Mouse (Mus musculus): ENCODE measurements around the gene Pttg1ip.
A peak's percentile ranks its signal among the peaks of the same experiment; 100 is the strongest.

Pttg1ip gene

DNA sequence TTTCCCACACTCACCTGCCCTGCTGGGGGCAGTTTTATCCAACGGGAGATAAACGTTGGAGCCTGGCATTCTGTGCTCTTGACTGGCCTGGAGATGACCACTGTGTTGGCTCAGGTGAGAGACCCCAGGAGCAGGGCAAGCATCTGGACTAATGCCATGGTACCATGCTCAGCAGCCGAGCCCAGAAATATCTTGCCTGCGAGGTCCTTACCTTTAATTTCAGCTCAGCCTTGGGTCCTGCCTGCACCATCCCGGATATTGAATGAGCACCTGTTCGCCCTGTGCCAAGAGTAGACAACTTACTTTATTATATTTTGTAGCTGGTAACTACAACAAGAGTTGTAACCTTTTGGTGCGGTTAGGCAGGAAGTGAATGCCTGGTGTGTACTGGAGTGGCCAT lies 25.3 kb downstream of the Pttg1ip start:
- no peak for DNase-seq (ENCODE audit: low spot score in 2 of 2)

DNA sequence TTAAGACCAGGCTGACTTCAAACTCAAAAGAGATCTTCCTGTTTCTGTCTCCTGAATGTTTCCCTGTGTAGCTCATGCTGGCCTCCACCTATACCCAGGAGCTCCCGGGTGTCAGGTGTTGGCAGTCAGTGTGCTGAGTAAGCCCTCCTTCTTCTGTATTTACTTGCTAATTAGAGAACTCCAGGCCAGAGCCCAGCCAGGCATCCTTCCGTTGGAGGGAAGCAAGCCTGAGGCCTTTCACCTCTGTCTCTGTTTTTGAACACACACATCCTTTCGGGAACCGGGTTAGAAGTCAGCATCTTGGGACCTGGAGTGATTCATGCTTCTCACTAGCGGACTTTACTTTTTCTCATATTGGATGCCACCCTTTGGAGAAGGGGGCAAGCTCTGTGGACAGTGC lies 25.9 kb downstream of the Pttg1ip start:
- DNase-seq (ENCODE audit: low spot score in 2 of 2): no peak

- no peak for DNase-seq (ENCODE audit: low spot score in 2 of 2)
Measured at GRCm38 (mm10) chr10:77608589-77608988, 27.1 kb downstream of the Pttg1ip start.

DNA sequence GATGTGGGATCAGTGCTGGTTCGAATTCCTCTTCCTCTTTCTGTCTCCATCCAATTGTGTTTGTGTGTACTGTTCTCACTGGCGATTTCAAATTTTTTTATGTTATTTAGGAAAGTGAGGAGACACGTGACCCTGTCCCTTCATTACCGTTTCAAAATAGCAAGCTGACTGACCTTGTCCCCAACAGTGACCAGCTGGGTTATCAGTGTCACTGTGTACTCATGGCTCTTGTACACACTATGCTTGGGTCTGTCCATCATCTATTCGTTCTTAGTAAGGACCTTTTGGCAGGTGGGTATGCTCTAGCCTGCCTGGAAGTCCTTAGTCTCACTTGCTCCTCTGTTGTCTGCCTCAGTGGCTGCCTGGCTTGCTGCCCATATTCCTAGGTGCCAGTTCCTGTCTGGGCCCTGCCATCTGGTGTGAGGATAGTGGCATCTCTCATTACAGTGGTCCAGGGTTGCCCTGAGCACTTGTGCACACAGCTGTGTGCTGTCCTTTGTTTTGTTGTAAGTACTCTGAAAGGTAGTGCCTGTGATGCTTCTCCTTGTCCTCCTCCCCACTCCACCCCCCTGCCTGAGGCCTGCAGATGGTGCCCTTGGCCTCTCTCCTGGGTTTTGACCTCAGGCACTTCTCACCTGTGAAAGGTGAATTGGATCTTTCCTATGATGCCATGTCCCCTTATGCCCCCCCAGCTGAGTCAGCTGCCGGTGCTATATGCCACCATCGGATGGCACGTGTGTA lies 28.9 kb downstream of the Pttg1ip start:
- DNase-seq (ENCODE audit: low spot score in 2 of 2): no peak

DNA sequence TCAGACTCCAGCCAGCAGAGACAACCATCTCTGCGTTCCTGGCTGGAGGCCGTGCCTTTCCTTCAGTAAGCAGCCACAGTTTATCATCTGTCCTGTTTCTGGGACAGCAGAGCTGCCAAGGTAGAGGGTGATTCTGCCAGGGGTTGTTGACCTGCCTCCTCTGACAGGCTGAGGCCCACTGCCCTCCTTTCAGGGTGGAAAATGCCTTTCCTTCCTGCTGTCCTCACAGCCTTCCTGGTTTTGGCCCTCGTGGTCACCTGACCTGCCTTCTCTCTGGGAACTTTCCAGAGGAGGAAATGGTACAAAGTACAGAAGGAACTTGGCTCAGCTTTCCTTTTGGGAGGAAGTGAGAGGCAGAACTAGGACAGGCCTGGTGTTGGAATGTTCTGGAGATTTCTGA lies 31.9 kb downstream of the Pttg1ip start:
- no peak for DNase-seq (ENCODE audit: low spot score in 2 of 2)

GRCm38 (mm10) chr10:77615647-77616046 lies 34.1 kb downstream of the Pttg1ip start:
- DNase-seq (ENCODE audit: low spot score in 2 of 2): no peak

DNA sequence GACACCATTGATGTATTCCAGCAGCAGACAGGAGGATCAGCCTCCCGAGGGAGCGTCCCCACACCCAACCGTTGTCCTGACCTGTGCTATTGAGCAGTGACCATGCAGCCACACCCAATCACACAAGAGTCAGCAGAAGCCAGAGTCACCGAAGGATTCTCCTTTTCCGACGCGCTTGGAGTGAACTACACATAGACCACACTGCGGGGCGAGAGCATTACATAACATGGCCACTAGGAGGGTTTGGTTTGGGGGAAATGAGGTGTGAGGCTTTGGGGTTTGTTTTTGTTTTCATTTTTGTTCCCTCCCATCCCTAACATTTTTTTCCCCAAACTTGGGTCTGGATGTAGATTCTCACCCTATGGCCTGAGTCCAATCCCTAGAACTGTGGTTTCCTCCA lies 34.6 kb downstream of the Pttg1ip start:
- DNase-seq (ENCODE audit: low spot score in 2 of 2): no peak

DNA sequence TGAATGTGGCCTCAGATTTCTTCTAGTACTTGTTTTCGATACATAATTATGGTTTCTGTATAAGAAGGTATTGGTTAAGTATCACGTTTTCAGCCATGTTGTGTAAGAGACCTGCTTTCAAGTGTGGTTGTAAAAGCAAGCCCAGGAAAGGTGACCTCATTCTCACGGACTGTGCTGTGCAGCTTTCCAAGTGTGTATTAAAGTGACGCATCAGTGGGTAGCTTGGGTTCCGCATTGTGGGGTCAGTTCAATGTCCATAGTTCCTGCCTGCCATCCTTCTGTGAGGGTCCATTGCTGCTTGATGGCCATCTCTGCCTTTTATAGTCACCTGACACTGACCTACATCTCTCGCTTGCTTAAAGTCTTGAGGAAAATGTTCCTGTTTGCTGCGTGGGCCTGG lies 35.4 kb downstream of the Pttg1ip start:
- no peak for DNase-seq (ENCODE audit: low spot score in 2 of 2)

- no peak for DNase-seq (ENCODE audit: low spot score in 2 of 2)
Measured at GRCm38 (mm10) chr10:77621546-77621945, 40.0 kb downstream of the Pttg1ip start.

- DNase-seq (ENCODE audit: low spot score in 2 of 2): peak; percentile 90 to 96
Measured at GRCm38 (mm10) chr10:77622055-77622988, 40.8 kb downstream of the Pttg1ip start, which contains the start of gene Ube2g2. Gene Ube2g2 (plus strand): TSS chr10:77622275.

- peak in 1 of 2 experiments; percentile 63 for DNase-seq (ENCODE audit: low spot score in 2 of 2)
Measured at GRCm38 (mm10) chr10:77623069-77623492, 41.6 kb downstream of the Pttg1ip start.

GRCm38 (mm10) chr10:77623639-77624400 lies 42.3 kb downstream of the Pttg1ip start:
- no peak for DNase-seq (ENCODE audit: low spot score in 2 of 2)

DNA sequence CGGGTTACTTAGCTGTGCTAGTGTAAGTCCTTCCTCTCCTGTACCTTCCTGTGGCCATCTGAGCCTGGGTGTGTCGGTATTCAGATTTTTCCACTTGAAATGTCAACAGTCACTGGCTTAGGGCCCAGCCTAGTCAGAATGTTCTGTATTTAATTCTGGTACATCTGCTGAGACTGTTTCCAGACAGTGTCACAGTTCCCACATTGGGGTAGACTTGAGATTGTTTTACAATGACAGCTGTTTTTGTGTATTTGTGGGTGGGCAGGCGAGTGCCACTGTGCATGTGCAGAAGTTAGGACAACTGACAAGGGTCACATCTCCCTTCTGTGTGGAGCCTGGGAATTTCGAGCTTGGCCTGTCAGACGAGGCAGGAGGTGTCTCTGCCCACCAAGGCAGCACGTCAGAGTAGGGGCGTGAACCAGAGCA lies 43.1 kb downstream of the Pttg1ip start:
- DNase-seq (ENCODE audit: low spot score in 2 of 2): no peak

GRCm38 (mm10) chr10:77626036-77626435 lies 44.5 kb downstream of the Pttg1ip start:
- DNase-seq (ENCODE audit: low spot score in 2 of 2): no peak

DNA sequence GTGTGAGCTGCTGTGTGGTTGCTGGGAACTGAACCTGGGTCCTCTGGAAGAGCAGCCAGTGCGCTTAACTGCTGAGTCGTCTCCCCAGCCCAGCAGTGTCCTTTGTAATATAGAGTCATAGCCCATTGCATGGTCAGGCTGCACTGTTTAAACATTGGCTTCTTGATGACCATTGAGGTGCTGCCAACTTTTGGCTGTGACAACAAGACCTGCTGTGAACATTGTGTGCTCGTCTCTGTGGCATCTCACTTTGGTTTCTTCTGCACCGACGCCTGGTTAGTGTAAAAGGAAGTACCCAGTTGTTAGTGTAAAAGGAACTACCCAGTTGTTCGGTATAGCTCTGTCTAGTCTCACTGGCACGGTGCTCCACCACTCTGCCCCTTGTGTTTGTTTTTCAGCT lies 45.1 kb downstream of the Pttg1ip start:
- DNase-seq (ENCODE audit: low spot score in 2 of 2): no peak

GRCm38 (mm10) chr10:77627497-77627896 lies 46.0 kb downstream of the Pttg1ip start:
- DNase-seq (ENCODE audit: low spot score in 2 of 2): peak; percentile 75 to 83

DNA sequence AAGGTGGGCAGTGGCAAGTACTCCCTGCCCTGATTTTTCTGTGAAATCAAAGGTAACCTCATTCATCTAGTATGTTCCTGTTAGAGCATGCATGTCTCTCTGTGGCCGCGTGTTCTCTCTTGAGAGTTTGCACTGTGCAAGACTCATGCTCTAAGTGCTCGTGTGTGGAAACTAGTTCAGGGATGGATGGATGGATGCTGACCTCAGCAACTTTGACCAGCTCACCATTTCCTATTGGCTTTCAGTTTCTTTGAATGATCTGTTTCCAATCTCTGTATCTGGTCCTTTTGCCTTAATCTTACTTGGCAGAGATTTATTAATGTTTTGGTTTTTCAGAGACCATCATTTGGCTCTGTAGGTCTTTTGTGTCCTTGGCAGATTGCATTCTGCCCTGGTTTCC lies 47.6 kb downstream of the Pttg1ip start:
- DNase-seq (ENCODE audit: low spot score in 2 of 2): no peak

DNA sequence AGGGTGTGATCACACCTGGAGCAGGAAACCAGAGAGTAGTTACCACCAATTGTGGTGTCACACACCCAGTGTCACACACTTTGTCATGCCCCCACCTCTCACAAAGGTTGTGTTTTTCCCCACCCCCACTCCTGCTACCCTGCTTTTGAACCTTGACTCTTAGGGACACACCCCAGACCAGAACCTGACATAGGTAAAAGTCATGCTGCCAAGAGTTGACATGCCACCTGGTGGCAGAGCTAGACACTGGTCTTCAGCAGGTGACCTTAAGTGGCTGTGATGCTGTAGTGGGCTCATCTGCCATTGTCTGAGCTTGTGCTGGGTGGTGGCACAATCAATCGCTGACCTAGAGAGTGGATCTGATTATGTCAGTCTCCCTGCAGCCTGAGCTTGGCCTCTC lies 48.5 kb downstream of the Pttg1ip start:
- DNase-seq (ENCODE audit: low spot score in 2 of 2): no peak

DNA sequence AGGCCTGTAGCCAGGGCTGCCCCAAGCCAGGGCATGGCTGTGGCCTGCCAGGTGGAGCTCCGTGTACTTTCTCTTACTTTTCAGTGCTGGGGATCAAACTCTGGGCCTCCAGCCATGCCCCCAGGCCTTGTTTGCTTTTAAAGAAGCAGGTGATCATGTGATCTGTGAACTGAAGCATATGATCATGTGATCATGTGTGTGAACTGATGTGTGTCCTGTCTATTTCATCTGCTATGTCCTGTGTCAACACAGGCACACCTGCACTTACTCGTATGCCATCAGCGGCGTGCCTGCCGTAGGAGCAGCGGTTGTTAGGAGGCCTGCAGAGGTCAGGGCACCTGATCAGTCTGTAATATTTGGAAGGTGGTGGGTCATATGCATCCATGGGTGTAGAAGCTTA lies 52.5 kb downstream of the Pttg1ip start:
- no peak for DNase-seq (ENCODE audit: low spot score in 2 of 2)

- DNase-seq (ENCODE audit: low spot score in 2 of 2): no peak
Measured at GRCm38 (mm10) chr10:77634452-77635231, 53.1 kb downstream of the Pttg1ip start.

DNA sequence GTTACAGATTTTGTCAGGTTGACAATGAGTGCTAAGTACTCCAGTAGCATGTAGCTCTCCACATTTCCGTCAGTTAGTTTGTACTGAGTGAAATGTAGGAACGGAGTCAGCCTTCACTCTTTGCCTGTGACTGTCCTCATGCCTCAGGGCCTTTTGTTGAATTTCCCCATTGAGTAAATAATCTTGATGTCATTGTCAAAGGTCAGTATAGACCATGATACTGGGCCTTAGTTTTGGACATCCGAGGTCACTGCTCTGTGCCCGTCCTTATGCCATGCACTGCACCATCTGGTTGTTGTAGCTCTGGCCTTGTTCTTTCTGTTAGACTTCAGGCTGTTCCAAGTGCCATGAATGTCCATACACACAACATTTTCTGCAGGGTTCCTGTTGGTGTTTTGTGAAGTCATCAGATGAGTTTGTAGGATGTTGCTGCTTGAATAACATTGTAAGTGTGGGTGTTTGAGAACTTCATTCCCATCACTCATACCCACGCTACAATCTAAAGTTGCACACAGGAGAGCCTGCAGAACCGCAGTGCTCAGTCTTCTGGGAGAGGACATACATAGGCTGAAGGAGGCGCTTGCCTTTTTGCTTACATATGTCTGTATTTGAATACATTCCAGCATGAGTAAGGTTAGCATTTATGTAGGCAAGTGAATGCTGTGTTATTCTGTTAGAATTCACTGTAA lies 54.9 kb downstream of the Pttg1ip start:
- no peak for DNase-seq (ENCODE audit: low spot score in 2 of 2)

All from cerebellum, postnatal 4 days (tissue).